Mouse (Mus musculus): ENCODE measurements around the gene Mns1. TPM values are rescaled to one million over a fixed set of nuclear protein-coding genes. Genes with fewer than 3 reads are reported as not detected.

Gene Mns1
- total RNA-seq, 2 experiments from 2014 or later: 0.59 to 1.1 TPM

DNA sequence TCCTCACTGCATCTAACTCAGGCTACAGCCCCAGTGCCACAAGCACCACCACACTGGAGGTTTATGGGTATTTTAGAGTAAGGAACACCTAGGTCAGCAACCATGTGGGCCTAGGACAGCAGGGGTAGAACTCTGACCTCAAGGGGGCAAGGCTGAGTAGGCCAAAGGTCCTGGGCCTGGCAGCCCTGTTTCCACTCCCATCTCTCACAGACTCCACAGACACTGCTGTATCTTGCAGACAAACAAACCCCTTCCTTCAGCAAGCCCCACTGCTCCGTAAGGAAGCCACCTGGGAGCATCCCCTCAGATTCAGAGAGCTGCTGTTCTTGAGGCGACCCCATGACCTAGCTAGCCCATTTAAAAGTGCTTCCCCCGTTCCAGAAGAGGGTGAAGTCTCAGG, 32.9 kb upstream of the Mns1 start:
- no peak for DNase-seq (ENCODE audit: extremely low spot score in 1 of 2, low spot score in 2 of 2)
- Histone ChIP-seq H3K4me3 (no peak overlapping the region), H3K27ac (no peak overlapping the region)
- intact Hi-C loops (cut with DNase I): loop anchor here (5.0 kb wide), 2 partner anchors 143 to 573 kb away; no protein-coding TSS in a partner anchor
- TF ChIP-seq CTCF (IDR thresholded peaks at IDR 0.05): no peak

DNA sequence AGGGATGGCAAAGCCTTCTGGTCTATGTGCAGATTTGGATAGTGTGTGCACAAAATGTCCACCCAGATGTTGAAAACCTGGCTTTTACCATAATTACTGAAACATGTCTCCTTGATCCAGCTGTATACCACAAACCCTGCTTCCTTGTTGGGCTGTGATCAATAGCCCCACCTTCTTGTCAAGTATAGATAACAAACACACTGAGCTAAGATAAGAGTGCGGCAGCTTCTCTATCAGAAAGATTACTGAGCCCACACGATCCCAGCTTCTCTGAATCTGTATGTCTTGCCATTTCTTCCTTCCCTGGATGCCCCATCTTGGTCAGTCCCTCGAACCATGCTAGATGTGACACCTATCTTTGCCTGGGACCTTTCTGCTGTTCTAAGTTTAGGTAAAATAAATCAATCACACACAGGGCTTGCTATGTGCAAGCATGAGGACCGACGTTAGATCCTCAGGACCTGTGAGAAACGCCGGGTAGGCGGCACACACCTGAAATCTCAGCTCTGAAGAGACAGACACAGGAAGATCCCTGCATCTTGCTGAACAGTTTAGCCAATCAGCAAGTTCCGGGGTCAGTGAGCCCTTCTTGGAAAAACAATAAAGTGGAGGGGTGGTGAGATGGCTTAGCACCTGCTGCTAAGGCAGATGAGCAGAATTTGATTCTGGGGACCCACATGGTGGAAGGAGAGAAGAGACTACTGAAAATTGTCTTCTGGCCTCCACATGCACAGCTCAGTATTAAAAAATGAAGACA, 31.8 kb upstream of the Mns1 start:
- intact Hi-C loops (cut with DNase I): loop anchor here (5.0 kb wide), 2 partner anchors 144 to 574 kb away; no protein-coding TSS in a partner anchor
- Histone ChIP-seq H3K27ac (no peak overlapping the region), H3K4me3 (no peak overlapping the region)

DNA sequence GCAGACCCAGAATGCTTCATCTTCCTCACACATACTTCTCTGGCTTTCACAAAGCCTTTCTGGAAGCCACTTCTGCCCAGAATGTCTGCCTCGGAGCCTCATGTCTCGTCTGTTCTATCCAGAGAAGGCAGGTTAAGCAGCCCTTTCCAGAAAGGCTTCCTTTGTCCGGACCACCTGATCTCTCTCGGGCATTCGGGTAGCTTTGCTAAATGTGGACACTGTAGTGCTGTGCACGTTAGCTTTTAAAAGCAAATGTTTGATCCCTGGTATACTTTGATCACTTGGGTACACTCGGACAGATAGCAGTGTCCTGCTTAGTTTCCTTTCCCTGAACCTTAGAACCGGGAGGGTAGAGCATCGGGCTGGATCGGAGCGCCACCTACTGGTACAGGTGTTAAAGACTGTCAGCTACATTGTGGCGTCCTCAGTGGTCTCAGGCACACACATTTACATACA, 29.7 kb upstream of the Mns1 start:
- Histone ChIP-seq H3K27ac (no peak overlapping the region), H3K4me3 (peak overlapping the region; percentile 34)
- DNase-seq (ENCODE audit: extremely low spot score in 1 of 2, low spot score in 2 of 2): peak; percentile 76 to 83
- peak; percentile 98 for TF ChIP-seq CTCF (IDR thresholded peaks at IDR 0.05)
- intact Hi-C loops (cut with DNase I): loop anchor here (2.0 to 5.0 kb wide), 3 partner anchors 146 to 761 kb away; no protein-coding TSS in a partner anchor

More for the DNA sequence above, 31.8 kb upstream of the Mns1 start:
- DNase-seq (ENCODE audit: extremely low spot score in 1 of 2, low spot score in 2 of 2): no peak
- TF ChIP-seq CTCF (IDR thresholded peaks at IDR 0.05): no peak

DNA sequence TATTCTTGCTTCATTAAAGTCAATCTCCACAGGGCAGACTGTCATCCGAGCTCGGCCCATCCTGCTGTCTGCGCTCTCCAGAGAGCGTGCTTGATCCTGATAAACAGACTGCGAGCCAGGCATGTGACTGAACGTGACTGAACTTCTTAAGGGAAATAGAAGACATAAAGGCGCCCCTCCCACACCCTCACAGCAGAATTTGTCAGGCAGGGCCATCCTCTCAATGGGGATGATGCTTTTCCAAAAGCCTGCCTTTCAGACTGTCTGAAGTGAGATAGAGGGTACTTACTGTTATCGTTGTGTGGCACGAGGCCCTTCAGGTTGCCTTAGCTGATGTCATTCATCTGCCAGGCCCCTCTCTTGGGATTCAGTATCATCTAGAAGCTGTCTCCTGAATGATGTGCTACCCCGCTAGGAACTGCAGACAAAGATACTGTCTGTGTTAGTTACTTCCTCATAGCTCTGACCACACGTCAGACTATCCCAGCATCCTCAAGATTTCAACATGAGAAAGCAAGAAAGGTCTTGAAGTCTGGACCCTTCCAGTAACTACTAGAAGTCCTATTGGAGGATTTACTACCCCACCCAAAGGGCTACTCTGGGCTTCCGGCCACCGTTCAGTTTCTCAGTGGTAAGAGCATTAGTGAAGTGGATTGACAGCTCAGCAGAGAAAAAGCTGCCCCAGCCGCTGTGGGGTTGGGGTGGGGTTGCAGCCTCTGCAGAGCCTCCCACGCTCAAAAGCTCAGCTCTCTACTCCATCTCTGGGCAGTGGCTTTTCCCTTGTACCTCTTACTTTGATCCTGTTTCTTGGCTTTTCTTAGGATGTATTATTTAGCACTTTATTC, 28.2 kb upstream of the Mns1 start:
- intact Hi-C loops (cut with DNase I): loop anchor here (2.0 to 5.0 kb wide), 3 partner anchors 147 to 763 kb away; no protein-coding TSS in a partner anchor
- Histone ChIP-seq H3K4me3 (no peak overlapping the region), H3K27ac (no peak overlapping the region)
- no peak for TF ChIP-seq CTCF (IDR thresholded peaks at IDR 0.05)
- DNase-seq (ENCODE audit: extremely low spot score in 1 of 2, low spot score in 2 of 2): no peak

DNA sequence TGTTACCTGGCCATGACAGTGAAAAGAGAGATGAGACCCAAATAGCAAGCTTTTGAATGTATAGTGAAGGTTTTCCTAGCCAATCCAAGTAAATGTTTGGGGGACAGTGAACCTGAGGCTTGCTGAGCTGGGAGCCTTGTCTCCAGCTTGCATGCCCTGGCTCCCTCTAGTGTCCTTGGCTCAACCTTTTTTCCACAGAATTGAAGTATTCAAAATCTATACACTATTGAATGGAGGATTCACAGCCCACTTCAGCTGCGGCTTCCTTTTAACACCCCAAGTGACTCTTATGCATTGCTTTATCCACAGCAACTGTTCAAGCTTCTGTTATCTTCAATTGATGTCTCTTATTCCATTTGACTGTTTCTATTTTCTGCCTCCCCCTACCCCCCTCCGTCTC, 26.1 kb upstream of the Mns1 start:
- Histone ChIP-seq H3K4me3 (no peak overlapping the region), H3K27ac (no peak overlapping the region)
- no peak for DNase-seq (ENCODE audit: extremely low spot score in 1 of 2, low spot score in 2 of 2)
- intact Hi-C loops (cut with DNase I): no loop called here
- peak; percentile 52 for TF ChIP-seq CTCF (IDR thresholded peaks at IDR 0.05)

DNA sequence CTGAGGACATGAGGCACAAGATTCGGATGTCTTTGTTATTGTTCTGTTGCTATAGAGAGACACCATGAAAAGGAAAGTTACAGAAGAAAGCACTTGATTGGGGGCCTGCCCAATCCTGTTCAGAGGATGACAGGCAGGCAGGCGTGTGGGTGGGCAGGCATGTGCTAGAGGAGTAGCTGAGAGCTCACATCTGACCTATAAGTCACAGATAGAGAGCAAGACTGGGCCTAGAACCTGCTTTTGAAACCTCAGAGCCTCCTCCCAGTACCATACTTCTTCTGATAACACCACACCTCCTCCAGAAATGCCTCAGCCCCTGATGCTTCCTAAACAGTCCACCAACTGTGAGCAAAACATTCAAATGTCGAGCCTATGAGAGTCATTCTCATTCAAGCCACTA, 19.4 kb upstream of the Mns1 start:
- DNase-seq (ENCODE audit: extremely low spot score in 1 of 2, low spot score in 2 of 2): no peak
- intact Hi-C loops (cut with DNase I): no loop called here
- Histone ChIP-seq H3K27ac (no peak overlapping the region), H3K4me3 (no peak overlapping the region)
- no peak for TF ChIP-seq CTCF (IDR thresholded peaks at IDR 0.05)

DNA sequence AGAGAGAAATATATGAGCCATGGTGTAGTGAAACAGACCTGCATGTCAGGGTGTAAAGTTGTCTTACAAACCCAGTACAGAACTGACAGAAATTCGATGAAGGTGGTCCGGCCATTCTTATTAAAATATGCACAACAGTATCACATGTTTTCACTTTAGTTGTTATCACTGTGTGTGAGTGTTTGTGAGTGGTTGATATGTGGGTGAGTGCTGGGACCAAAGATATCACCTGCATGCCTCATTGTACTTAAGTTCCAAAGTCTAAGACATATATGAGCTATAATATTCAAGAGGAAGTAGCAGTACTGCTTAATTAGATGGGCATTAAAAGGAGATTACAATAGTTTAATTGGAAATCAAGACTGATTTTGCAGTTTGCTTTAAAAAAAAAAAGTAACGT, 17.3 kb upstream of the Mns1 start:
- no peak for DNase-seq (ENCODE audit: extremely low spot score in 1 of 2, low spot score in 2 of 2)
- Histone ChIP-seq H3K27ac (no peak overlapping the region), H3K4me3 (no peak overlapping the region)
- no peak for TF ChIP-seq CTCF (IDR thresholded peaks at IDR 0.05)
- intact Hi-C loops (cut with DNase I): no loop called here

DNA sequence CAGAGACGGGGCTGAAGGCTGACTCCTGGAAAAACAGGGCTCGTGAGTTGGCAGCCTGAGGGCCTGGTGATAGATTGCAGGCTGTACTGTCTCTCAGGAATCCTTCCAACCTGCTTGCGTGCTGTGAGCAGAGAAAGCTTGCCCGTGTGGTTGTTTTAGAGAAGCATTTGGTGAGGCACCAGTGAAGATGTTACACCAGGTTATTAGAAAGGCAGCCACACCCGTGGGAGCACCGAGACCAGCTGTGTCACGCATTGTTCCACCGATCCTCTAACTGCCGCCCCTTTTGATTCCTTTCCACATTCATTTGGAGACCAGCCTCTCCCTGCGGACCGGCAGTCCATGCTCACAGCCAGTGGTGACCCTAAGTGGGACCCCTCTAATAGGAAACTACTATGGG, 15.5 kb upstream of the Mns1 start:
- intact Hi-C loops (cut with DNase I): no loop called here
- H3K4me3 ChIP-seq: no peak overlapping the region
- TF ChIP-seq CTCF (IDR thresholded peaks at IDR 0.05): no peak
- H3K27ac ChIP-seq: no peak overlapping the region
- no peak for DNase-seq (ENCODE audit: extremely low spot score in 1 of 2, low spot score in 2 of 2)

DNA sequence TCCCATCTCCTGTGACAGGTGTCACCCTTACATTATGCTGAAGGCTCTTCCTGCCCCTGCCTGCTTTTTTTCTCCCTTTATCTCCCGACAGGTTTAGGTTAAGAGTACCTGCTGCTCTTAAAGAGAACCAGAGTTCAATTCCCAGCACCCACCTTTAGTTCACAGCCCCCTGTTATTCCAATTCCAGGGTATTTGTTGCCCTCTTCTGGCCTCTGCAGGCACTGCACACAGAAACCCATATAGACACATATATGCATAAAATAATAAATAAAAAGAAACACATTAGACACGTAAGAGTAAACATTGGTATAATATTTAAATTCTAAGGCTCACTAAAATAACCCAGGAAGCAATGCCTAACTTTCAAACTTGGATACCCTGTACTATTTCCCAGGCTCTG, 15.1 kb upstream of the Mns1 start:
- H3K27ac ChIP-seq: no peak overlapping the region
- no peak for DNase-seq (ENCODE audit: extremely low spot score in 1 of 2, low spot score in 2 of 2)
- no peak overlapping the region for H3K4me3 ChIP-seq
- TF ChIP-seq CTCF (IDR thresholded peaks at IDR 0.05): no peak; the same call in 1 of the 2 replicates
- intact Hi-C loops (cut with DNase I): no loop called here

DNA sequence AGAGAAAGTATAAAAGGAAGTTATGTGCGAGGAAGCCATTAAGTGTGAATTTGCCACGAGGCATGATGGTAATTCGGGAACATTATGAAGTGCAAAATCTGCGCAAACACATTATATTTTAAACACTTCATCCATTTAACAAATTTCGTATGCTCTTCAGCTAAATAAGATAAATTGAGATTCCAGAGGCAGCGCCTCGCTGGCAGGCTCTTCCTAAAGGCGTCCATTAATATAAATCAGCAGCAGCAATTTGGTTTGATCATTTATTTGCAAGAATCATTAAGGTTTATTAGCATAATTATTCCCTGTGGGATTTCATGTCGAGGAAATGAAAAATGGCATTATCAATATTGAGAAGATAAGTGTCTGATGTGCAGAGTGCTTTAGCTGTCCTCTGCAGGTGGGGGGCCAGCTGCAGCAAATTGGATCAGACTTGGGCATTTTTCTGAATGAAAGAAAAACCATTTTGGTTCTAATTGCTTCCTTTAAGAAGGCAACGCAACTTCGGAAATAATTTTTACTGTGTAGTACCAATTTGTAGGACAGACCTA, 12.4 kb upstream of the Mns1 start:
- intact Hi-C loops (cut with DNase I): no loop called here
- no peak overlapping the region for H3K4me3 ChIP-seq
- no peak overlapping the region for H3K27ac ChIP-seq
- no peak for TF ChIP-seq CTCF (IDR thresholded peaks at IDR 0.05)
- no peak for DNase-seq (ENCODE audit: extremely low spot score in 1 of 2, low spot score in 2 of 2)

DNA sequence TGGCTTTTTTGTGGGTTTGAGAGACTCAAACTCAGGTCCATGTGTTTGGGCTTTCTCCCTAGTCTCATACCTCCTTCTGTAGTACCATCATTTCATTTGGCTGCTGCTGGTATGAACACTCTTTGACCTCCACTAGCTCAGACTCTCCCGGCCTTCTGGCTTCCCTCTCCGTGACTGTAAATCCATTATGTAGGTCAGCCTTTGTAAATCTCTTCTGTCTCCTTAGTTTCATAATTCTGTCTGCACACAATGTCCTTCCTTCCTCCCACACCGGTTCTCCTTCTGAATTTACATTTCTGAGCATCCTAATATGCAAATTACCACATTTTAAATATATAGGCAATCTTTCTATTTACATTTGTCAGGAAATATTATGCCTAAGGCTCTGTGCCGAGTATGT, 9.9 kb upstream of the Mns1 start:
- intact Hi-C loops (cut with DNase I): no loop called here
- H3K4me3 ChIP-seq: no peak overlapping the region
- DNase-seq (ENCODE audit: extremely low spot score in 1 of 2, low spot score in 2 of 2): no peak
- no peak for TF ChIP-seq CTCF (IDR thresholded peaks at IDR 0.05)
- no peak overlapping the region for H3K27ac ChIP-seq

DNA sequence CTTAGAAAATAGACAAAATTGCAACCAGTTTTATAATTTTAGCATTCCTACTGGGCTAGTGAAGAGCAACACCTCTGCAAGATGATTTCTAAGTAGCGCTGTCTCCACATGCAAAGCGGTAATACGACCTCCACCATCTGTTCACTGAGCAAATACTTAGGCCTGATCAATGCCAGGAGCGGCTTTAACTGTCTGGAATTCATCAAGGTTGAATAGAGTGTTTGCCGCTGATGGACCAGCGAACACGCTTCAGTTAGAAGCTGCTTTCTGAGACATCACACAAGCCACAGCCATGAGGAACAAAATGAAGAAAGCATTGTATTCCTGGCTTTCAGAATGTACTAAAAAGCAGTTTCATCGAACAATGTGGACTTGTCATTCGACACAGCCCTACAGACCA, 2.9 kb upstream of the Mns1 start:
- H3K27ac ChIP-seq: no peak overlapping the region
- no peak overlapping the region for H3K4me3 ChIP-seq
- intact Hi-C loops (cut with DNase I): no loop called here
- DNase-seq (ENCODE audit: extremely low spot score in 1 of 2, low spot score in 2 of 2): no peak
- TF ChIP-seq CTCF (IDR thresholded peaks at IDR 0.05): no peak

All from left cerebral cortex, adult 2 months (tissue).